Mouse (Mus musculus) lung, postnatal 25 days (tissue): ENCODE data around the gene Mcm9.
A peak's percentile ranks its signal among the peaks of the same experiment; 100 is the strongest.

Source experiments
- DNase-seq: peaks from one replicate; pipeline ENCODE4 v3.0.0; 2022; ENCODE audit warnings: low spot score

Gene Mcm9

DNA sequence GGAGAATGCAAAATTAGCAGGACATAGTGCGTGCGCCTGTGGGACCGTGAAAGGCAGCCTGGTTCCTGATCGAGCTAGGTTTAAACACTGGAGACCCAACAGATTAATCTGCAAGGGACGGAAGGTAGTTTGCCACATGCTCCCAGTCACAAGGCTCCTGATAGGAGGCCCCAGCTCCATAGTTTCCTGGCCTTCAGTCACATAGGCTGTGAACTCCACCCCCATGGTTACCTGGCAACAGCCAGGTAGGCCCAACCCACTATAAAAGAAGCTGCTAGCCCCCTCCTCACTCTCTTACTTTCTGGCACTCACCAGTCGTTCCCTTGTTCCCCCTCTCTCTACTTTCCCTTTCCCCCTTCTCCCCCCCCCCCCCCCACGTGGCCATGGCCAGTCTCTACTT, 50.1 kb downstream of the Mcm9 start:
- no peak for DNase-seq

DNA sequence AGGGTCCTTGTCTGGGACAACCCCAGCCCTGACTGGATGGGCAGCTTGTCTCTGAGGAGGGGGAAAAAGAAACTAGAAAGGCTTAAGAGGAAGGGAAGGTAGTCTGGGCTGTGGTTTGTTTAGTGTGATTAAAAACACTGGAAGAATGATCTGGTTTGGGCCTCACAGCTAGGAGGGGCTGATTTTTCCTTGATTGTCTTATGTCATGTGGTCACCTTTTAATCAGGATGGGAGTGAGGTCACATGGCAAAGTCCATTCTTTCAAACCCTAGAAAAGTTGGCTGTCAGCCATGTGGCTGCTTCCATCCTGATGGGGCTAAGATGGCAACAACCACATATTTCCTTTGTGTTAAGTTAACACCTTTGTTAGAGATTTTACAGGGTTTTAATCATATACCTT, 61.7 kb downstream of the Mcm9 start:
- DNase-seq: no peak

DNA sequence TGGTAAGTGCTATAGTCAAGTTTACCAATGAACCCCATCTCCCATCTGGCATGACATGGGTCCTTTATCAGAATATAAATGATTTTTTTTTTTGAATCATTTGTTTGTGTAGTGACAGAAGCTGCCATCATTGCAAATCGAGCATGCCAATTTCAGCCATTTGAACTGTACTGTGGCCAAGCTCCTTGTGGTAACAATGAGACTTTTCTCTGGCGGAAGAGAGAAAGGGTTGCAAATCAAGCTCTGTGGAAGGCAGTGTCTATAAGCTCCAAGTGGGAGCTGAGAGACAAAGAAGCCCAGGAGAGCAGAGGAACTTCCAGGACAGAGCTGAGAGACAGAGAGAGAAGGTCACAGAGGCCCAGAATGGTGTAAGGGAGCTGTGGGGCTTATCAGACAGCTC, 64.7 kb downstream of the Mcm9 start:
- DNase-seq: no peak

DNA sequence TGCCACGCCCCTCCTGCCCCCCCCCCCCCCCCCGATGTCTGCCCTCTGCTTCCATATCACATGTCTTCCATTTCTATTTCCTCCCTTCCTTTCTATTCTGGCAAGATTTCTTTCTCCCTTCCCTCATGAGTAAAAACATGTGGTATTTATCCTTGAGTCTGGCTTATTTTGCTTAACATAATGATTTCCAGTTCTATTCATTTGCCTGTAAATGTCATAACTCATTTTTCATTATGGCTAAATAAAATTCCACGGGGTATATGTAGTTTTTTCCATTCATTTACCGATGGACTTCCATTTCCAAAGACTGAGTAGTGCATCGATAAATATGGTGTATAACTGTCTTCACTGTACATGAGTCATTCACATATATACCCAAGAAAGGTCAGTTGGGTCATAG, 68.2 kb downstream of the Mcm9 start:
- DNase-seq: no peak

DNA sequence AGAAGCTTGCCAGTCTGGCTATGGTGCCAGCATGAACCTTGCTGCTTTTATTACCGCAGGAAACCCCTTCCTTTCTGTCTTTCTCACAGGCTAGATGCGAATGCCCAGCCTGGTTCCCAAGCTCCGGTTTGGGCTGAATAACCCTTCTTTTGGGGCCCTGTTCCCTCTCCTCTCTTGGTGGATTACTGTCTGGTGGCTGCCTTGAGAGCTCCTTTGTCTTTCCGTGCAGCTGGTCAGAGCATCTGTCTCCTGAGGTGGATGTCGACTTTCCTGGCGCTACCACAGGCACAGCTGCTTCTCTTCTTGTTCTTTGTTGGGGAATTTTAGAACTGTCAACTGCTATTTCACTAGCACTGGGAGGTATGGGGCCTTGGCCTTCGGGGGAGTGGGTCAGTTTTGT, 92.6 kb downstream of the Mcm9 start:
- DNase-seq: no peak

DNA sequence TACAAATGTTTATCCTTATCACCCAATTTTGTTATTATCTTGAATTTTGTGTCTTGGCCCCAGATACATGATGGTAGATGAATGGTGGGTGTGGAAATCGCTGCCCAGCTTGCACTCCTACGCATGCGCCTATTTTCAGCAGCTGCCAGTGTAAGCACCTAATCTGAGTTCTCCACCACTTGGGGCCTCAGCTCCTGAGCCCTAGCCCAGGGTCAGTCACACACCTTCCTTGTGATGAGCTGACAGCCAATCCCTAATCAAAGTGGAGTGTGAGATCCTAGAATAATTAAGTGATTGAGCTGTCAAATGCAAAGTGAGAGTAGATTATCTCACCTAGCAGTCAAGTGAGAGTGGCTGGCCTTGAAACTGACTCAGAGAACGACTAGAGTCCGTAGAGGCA, 97.9 kb downstream of the Mcm9 start:
- no peak for DNase-seq

DNA sequence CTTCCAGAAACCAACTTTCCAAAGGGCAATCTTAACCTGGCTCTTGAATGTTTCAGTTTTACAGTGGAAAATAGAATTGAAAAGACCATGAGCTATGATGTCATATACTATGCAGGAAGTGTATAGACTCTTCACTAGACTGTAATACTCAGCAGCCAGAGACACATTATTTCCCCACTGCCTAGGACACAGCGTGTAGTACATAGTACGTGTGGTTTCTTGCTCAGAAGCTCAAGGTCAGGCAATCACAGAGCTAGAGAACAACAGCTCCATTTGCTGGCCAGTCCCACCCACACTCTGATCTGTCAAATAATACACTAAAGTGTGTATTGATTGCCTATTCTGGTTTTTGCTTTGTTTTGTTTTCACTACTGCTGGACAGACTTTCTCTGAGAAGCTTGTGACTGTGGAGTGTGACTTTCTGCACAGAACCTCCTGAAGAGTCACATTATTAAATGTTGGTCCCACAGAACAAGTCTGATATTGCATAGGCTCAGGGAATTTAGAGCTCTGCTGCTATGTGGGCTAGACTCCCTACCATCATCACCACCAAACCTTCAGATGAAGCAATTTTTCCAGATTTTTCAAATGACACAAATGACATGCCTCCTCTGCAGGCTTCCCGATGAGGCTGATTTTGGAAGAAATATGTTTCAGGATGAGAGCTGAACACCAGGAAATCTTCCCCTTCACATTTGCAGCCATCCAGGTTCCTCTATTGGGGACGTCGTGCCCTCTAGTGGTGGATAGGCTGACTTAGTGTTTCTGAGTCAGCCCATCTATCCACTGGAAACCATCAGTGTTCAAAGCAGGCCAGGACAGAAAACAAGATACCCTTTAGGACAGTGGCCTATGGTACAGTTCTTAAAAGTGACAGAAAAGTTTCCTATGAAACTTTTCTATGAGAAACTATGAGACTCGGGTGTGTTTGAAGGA, 102.1 kb downstream of the Mcm9 start:
- peak; percentile 48 for DNase-seq

DNA sequence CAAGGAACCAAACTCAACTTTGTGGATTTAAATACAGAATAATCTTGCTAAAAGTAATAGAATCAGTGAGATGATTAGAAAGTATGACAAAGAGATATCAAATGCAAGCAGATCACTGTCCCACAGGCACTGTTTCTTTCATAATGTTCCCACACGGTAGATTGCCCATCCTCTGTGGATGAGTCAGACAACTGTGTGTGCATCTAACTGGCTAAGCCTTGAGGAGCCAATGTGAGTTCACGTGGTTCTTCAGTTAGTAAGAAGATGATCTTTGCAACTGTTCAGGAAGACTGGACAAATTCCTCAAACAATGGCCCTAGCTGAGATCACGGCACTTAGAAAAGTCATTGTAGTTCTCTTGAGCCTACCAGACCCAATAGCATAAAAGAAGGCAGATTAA, 102.9 kb downstream of the Mcm9 start:
- no peak for DNase-seq

DNA sequence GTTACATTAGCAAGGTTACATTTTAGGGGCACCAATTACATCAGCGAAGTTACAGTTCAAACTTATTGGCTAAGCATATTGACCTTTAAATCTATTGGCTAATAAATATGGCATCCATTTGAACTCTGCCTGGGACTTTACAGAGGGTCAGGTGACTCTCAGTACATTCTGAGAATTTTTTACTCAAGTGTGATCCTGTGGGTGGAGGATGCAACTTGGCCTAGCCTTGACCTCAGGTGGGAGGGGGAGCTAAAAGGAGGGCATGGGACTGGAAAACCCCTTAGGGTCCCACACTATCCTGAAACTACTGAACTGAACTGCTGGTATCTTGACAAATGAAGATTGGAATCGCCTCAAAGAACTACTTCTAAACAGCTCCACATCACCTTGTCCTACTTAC, 103.9 kb downstream of the Mcm9 start:
- no peak for DNase-seq

DNA sequence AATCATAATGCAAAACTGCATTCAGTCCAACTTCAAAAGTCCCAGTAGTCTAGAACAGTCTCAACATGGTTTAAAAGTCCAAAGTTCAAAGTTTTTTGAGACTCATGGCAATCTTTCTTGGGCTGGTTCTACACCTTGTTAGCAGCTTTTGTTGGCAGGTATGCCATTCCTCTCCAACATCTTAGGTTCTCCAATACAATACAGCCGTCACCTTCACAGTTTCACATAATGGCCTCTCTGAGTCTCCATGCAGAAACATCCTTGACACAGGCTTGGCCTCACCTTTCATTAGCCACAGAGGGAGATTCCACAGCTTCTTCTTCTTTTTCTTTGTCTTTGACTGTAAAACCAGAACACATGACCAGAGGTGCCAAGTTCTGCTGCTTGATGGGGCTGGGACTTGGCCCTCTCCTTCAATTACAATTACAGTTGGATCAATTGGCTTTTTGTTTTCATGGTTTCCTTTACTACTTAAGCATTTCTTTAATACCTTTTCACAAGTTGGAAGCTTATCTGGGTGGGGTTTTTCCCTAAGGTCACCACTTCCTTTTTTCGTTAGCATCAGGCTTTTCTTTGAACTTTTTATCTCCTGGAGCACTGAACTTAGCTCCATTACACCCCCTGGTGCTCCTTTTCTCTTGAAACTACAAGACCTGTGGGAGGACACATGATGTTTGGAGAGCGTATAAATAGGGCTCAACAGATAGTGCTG, 104.8 kb downstream of the Mcm9 start:
- no peak for DNase-seq

DNA sequence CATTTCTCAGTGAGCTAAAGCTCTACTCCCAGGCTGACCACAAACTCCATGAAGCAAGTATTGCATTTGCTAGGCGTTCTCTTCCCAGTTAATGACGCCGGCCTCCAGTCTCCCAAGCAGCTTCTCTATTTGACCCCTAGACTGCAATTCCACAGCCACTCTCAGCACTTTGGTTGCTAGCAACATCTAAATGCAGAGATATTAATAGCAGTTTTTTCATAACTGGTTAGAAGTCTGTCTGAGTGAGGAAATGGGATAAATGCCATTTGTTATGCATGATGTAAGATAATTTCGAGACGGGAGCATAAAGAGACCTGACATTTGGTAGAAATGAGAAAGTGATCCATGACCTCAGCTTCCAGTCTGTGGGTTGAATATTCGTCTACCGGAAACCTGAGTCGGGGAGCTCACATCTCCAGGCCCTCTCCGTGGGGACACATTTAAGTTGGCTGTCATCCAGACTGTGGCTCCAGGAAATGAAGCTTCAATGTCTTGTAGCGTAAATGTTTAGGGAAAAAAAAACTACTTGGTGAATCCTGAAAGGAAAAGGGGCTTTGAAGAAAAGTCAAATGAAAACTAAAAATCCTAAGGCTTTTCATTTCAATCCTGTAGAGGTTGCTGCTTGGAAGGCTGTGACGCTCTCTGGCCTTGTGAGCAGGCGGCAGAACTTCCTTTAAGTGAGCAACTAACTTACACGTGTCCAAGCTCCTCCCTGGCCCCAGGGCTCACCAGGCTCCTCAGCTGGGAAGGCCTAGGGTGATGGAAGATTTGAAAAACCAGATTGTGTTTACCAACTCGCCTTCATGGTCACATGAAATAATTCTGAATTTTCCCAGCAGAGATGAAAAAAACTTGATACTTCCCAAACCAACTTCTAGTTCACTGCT, 110.9 kb downstream of the Mcm9 start:
- DNase-seq: no peak

DNA sequence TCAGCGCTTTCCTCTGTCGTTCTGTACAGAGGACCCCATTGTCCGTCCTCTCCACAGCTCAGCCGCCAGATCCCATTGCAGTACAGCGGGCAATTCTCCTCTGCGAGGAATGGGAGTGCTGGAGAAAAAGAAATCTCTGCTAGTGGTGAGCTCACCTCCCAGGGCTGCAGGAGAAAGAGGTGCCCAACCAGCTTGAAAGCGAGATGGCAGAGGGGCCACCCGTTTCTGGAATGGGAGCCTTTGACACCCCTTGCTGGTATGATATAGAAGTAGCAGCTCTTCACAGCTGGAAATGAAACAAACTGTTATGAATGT, 111.7 kb downstream of the Mcm9 start:
- no peak for DNase-seq

DNA sequence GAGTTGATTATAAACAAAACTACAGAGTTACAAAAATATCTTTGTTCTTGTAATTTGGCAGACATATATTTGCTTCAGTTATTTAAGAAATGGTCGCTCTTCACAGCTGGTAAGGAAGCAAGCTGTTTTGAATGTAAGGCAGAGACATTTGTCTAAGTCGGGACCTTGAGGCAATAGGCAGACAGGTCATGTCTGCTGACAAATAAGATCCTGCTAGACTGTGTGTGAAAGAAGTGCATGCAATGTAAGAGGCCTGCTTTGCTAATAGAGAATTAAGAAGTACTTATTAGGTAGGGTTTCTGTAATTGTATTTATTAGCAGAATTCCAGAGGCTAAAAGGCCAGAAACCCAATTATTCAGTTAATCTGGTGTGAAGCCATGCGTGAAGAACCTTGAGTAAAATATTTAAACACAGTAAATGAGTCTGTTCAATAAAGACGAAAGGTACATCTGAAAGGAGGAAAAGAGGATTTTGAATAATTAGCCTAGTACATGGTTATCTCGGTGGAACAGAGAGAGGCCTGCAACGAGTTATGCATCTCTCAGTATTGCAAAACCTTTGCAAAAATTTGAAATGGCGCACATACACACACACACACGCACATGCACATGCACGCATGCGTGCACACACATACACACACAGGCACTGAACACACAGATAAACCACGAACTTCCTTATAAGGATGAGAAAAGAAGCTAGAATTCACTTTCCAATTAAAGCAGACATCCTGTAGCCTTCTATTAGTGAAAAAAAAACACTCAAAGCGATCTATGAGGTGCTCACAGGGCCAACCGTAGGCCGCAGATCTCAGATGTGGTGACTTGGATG, 112.3 kb downstream of the Mcm9 start:
- DNase-seq: no peak

DNA sequence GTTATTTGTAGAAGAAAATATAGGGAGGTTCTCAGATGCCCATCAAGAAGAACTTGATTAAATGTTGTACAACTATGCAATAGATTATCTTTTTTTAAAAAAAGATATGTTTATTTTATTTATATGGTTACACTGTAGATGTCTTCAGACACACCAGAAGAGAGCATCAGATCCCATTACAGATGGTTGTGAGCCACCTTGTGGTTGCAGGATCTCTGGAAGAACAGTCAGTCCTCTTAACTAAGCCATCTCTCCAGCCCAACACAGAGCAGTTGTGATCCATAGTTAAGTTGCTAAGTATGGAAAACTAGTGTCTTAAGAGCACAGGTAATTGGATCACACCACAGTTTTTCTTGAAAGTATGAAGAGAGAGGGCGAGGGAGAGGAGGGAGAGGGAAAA, 117.7 kb downstream of the Mcm9 start:
- no peak for DNase-seq

DNA sequence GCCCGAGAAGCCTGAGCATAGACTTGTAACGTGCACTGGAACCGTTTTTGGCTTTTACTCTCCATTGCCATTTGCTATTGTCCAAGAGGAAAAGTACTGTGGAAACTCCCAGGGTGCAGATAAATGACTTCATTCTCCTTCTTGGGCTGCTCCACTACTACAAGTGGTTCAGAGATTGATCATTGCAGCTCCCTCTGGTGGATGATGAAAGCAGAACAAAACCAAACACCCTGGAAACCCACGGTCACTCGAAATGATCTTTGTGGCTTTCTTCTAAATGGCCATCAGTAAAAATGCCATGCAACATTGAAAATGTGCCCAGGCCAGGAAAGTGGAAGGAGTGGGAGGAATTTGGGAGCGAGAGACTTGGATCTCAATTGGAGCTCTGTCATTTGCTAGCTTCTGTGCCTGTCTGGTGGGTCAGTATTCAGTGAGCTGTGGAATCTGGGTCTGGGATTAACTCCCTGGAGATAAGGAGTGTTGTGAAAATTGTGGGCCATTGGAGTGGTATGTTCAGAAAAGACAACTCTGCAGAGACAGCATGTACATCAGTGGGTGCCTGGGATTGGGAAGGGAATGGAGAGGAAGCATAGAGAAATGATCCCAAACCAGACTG, 121.0 kb downstream of the Mcm9 start:
- peak; percentile 85 for DNase-seq

DNA sequence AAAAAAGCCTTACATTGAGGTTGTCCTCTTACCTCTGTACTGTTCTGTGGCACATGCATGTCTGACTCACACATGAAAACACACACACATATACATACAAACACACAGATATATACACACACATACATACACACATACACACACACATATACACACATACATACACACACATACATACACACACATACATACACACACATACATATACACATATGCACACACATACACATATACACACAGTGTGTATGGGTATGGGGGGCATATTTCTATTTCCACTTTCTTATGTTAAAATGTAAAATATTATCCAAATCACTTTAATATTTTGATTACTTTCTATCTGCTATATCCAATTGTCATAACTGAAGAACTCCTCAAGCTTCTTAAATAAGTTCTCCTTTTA, 121.6 kb downstream of the Mcm9 start:
- DNase-seq: no peak

DNA sequence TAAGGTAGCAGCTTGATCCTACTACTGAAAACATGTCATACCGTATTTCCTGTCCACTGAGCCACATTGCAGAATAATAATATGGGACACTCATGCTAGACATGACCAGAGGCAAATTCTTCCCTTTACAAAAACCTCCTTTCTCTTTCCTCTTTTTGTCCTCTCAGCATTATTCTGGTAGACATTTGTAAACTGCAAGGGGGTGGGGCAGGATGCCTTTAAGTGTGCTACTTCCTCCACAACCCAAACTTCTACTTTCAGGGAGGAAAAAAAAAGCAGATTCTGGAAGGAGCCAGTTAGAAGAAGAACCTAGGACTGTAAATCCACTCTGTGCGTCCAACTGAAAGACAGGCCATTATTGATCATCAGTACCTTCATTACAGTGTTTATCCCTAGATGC, 124.7 kb downstream of the Mcm9 start:
- peak; percentile 13 for DNase-seq

DNA sequence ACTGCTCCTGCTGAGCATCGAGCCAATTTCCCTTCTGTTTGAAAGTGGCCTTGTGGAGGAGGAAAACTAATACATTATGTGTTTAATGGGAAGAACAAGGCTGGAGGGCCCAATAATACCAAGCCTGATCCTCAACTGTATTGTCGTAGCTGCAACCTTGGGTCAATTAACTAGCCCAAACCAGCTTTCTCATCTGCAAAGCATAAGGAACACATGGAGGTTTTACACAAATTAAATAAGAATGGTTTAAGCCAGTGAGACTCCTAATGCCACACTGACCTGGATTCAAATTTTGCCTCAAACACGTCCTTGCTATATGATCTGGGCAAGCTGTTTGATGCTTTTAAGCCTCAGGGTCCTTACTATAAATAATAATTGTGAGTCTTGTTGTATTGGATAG, 125.2 kb downstream of the Mcm9 start:
- DNase-seq: no peak

DNA sequence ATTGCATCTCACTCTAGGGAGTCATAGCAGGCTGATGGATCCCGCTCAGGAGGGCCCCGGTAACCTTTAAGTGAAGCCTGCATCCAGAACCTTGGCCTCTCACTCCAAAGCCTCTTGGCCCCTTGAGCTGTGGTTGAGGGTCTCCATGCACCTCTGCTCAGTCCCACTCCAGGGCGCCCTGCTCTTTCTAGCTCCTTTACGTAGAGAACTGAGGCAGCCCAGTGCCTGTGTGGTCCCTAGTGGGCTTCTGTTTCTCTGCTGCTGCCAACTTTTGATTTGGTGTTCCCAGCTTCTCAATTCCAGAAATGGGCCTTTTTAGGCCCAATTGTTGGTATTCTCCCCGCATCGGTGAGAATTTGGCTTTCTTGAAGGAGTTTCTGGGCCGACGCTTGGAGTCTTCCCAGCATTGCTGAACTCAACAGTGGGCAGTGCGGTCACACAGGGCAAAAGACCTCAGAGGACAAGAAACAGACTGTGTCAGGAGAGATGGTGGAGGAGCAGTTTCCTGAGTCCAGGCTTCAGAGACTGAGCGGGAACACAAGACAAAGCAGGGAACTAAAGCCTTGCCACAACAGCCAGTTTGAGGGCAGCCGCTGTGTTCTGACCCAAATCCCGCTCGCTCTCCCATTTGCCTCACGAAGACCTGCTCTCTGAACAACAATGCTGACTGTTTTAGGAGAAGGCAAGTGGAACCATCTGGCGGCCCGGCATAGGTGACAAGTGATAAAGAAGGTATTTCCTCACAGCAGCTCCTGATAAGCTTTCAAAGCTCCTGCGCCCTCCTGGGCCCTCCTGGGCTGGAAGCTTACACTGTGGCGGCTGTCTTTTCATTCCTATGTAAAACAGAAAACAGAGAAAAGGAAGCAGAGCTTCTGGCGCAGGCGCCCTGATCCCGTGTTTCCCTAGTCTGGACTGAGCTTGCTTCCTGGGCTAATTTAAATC, 127.1 kb downstream of the Mcm9 start:
- no peak for DNase-seq

DNA sequence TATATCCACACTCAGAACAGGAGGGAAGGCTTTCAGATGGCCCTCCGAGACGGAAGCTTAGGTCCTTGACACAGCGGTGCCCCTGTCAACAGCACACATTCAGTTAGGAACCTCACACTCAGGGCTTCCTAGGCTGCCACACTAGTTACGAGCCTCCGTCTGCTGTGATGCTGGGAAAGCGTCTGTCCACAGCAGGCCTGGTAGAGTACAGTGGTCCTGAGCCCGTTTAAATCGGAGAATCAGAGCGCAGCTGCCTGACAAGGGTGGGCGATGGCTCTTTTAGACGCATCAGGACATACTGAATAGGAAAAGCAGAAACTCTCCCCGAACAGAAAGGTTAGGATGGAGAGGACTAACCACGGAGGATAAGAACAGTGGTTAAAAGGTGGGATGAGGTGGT, 127.8 kb downstream of the Mcm9 start:
- no peak for DNase-seq
